In genomic region chr2:120245421-120246016, GRCm38 (mm10) we compare ENCODE assay signal across 8 mouse cellular contexts. TPM values are rescaled to one million over a fixed set of nuclear protein-coding genes. Genes with fewer than 3 reads are reported as not detected.
DNase-seq lines count a peak whose midpoint lies in the region; ATAC-seq and TF ChIP-seq lines count a peak whose summit lies in the region.

No protein-coding gene starts in this region.

- H3K9ac ChIP-seq in heart, embryonic 13.5 days, result peak overlapping the region; percentile 79
- peak overlapping the region; percentile 43; the same call in 1 of the 2 replicates for H3K9ac ChIP-seq in limb, embryonic 13.5 days

- peaks cover 20% of the 10 kb centered on the region for H3K4me1 ChIP-seq in heart, embryonic 13.5 days
- H3K4me1 ChIP-seq in embryonic fibroblast, embryonic 13.5 days (ENCODE audit: control insufficient read depth, insufficient read depth, low read length), result peaks cover 3% of the 10 kb centered on the region; the same call in 1 of the 2 replicates
- peaks cover 5% of the 10 kb centered on the region for H3K4me1 ChIP-seq in limb, embryonic 13.5 days

- peak; percentile 48; the same call in 1 of the 2 replicates for TF ChIP-seq CTCF in brain, embryonic 14.5 days (IDR thresholded peaks at IDR 0.05; ENCODE audit: borderline replicate concordance, extremely low read depth, insufficient read depth, insufficient read length)
- peak; percentile 73; the same call in 1 of the 2 replicates for TF ChIP-seq CTCF in embryonic fibroblast, embryonic 13.5 days (IDR thresholded peaks at IDR 0.05; ENCODE audit: borderline replicate concordance, insufficient read depth, low read length)

- peak overlapping the region; percentile 54 for H3K4me3 ChIP-seq in heart, embryonic 13.5 days
- H3K4me3 ChIP-seq in embryonic fibroblast, embryonic 13.5 days (ENCODE audit: insufficient read depth, low read length), result peak overlapping the region; percentile 7
- peak overlapping the region; percentile 45 for H3K4me3 ChIP-seq in limb, embryonic 13.5 days

- WGBS in heart, embryonic 13.5 days, result 13% methylated on average over 9 of the region's 9 CpGs
- WGBS in limb, embryonic 13.5 days, result 18% methylated on average over 9 of the region's 9 CpGs

- no peak for DNase-seq in heart, adult 9 months (ENCODE audit: low spot score in 2 of 2)
- peak; percentile 82 for DNase-seq in brain, embryonic 14.5 days (ENCODE audit: low read depth)
- peak; percentile 24 for DNase-seq in right cerebral cortex, postnatal 25 days
- no peak for DNase-seq in frontal cortex, postnatal 10 days (ENCODE audit: low spot score in 2 of 2)
- DNase-seq in spleen, postnatal 4 days (ENCODE audit: low spot score in 2 of 2), result no peak

- H3K36me3 ChIP-seq in heart, embryonic 13.5 days, result no peaks in the 10 kb centered on the region
- H3K36me3 ChIP-seq in limb, embryonic 13.5 days, result no peaks in the 10 kb centered on the region

- peak overlapping the region; percentile 73 for H3K27ac ChIP-seq in heart, embryonic 13.5 days (replicated peaks)
- H3K27ac ChIP-seq in embryonic fibroblast, embryonic 13.5 days (ENCODE audit: insufficient read depth, low read length), result no peak overlapping the region
- H3K27ac ChIP-seq in limb, embryonic 13.5 days, result no peak overlapping the region

- ATAC-seq in heart, embryonic 13.5 days (ENCODE audit: extremely low read depth, insufficient number of reproducible peaks, low FRiP score, low TSS enrichment), result no peak
- 0 out of 2 replicates have a peak, but pooled peaks have one; percentile 36 for ATAC-seq in limb, embryonic 13.5 days (ENCODE audit: low FRiP score, low read depth)

- H3K9me3 ChIP-seq in heart, embryonic 13.5 days, result no peaks in the 10 kb centered on the region
- H3K9me3 ChIP-seq in limb, embryonic 13.5 days, result no peaks in the 10 kb centered on the region

- TF ChIP-seq POLR2A in brain, embryonic 14.5 days (IDR thresholded peaks at IDR 0.05; ENCODE audit: borderline replicate concordance, extremely low read depth, insufficient read depth, insufficient read length, poor library complexity, severe bottlenecking), result peak; percentile 30; the same call in 1 of the 2 replicates
- no peak for TF ChIP-seq POLR2A in embryonic fibroblast, embryonic 13.5 days (IDR thresholded peaks at IDR 0.05; ENCODE audit: low read depth, low read length)

- peak overlapping the region; percentile 79 for H3K4me2 ChIP-seq in heart, embryonic 13.5 days
- H3K4me2 ChIP-seq in limb, embryonic 13.5 days (replicated peaks), result peak overlapping the region; percentile 77

- peaks cover 35% of the 10 kb centered on the region; the same call in 1 of the 2 replicates for H3K27me3 ChIP-seq in heart, embryonic 13.5 days (replicated peaks)
- peaks cover 37% of the 10 kb centered on the region for H3K27me3 ChIP-seq in limb, embryonic 13.5 days

RNA-seq across cellular contexts. Expression of gene Pla2g4e, which starts 0.4 kb away (rescaled TPM):
- 1.1 and 1.2 TPM in 2 replicates for polyA plus RNA-seq in heart, embryonic 13.5 days (2015; fragmentation: Nextera tagmentation; extraction: Ambion mirVana)
- polyA plus RNA-seq in brain, embryonic 14.5 days (2012; rRNA removed), result 4.1 and 4.5 TPM in 2 replicates
- polyA plus RNA-seq in embryonic fibroblast, embryonic 13.5 days (2011; ENCODE audit: insufficient read length, low read depth, missing spikeins), result not detected in 2 replicates
- polyA plus RNA-seq in limb, embryonic 13.5 days (2015; fragmentation: Nextera tagmentation; extraction: Ambion mirVana), result 0.10 and 0.19 TPM in 2 replicates

RNA-seq across cellular contexts. Expression of gene Pla2g4d, which starts 43.5 kb away (rescaled TPM):
- not detected in 2 replicates for polyA plus RNA-seq in heart, embryonic 13.5 days (2015; fragmentation: Nextera tagmentation; extraction: Ambion mirVana)
- 0.03 TPM in 2 replicates for polyA plus RNA-seq in brain, embryonic 14.5 days (2012; rRNA removed)
- polyA plus RNA-seq in embryonic fibroblast, embryonic 13.5 days (2011; ENCODE audit: insufficient read length, low read depth, missing spikeins), result not detected in 2 replicates
- polyA plus RNA-seq in limb, embryonic 13.5 days (2015; fragmentation: Nextera tagmentation; extraction: Ambion mirVana), result 0.06 and 0.19 TPM in 2 replicates

Comparison
In these comparisons a context has a peak if more than half of its experiments do, and no peak if none do; other contexts are left out.
1. DNase-seq: peak in brain, embryonic 14.5 days (single experiment) and right cerebral cortex, postnatal 25 days (single experiment); none in heart, adult 9 months (0 of 2), frontal cortex, postnatal 10 days (0 of 2) and spleen, postnatal 4 days (0 of 2).
2. Peak in every context shown above with its lines, with median percentiles within 50 percentile points of each other: H3K4me3 ChIP-seq.